Mouse (Mus musculus) splenic B cell, adult 2 months (primary cell): ENCODE results near the gene Neurl4.
A peak's percentile ranks its signal among the peaks of the same experiment; 100 is the strongest.
"Not testable (repeated sequence)": the region's sequence is repeated elsewhere in the genome, so short reads cannot be mapped to it uniquely, and the experiment has no call there.

ENCODE experiments used
- DNase-seq: peaks from one replicate; pipeline ENCODE4 v3.0.0-alpha.2; 2011; ENCODE audit warnings: low read depth, low spot score
- H3K27me3 ChIP-seq: 2 replicates; pipeline ENCODE4 v1.6.1; 2012; ENCODE audit warnings: mild to moderate bottlenecking, low read length, moderate library complexity, mixed read lengths; ENCODE audit not compliant: control insufficient read depth, poor library complexity, insufficient read depth, severe bottlenecking
- H3K36me3 ChIP-seq: 2 replicates; pipeline ENCODE4 v1.6.1; 2012; ENCODE audit warnings: mild to moderate bottlenecking, low read length, moderate library complexity, mixed read lengths; ENCODE audit not compliant: control insufficient read depth, poor library complexity, insufficient read depth, severe bottlenecking

Gene Neurl4

GRCm38 (mm10) chr11:69939731-69940130 lies 38.9 kb downstream of the Neurl4 start:
- DNase-seq, result no peak
- Histone ChIP-seq H3K27me3 (peaks cover 3% of the 10 kb centered on the region), H3K36me3 (no peaks in the 10 kb centered on the region)

- Histone ChIP-seq H3K27me3 (peaks cover 3% of the 10 kb centered on the region), H3K36me3 (no peaks in the 10 kb centered on the region)
- DNase-seq, result no peak
These were observed 40.1 kb downstream of the Neurl4 start for GRCm38 (mm10) chr11:69940962-69941361.

DNA sequence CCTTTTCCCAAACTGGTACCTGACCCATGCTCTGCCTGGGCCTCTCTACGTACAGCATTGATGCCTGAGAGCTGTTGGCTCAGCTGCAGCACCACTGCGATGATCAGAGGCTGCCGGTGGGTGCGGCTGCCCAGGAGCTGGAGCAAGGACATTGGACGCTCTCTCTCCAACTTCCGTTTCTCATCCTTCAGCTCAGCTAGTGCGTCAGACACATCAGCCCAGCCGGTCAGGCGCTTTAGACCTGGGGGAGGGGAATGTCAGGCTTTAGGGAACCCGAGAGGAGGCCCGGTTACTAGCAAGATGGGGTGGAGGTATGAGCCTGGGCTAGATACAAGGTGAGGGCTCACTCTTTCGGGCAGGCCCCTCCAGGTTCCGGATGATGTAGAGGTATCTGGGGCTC lies 44.3 kb downstream of the Neurl4 start:
- DNase-seq, result no peak

GRCm38 (mm10) chr11:69945997-69946891 lies 45.4 kb downstream of the Neurl4 start:
- Histone ChIP-seq H3K36me3 (no peaks in the 10 kb centered on the region), H3K27me3 (no peaks in the 10 kb centered on the region)
- no peak for DNase-seq

More for the DNA sequence above, 44.3 kb downstream of the Neurl4 start:
- Histone ChIP-seq H3K27me3 (no peaks in the 10 kb centered on the region), H3K36me3 (no peaks in the 10 kb centered on the region)

GRCm38 (mm10) chr11:69947337-69948065 lies 46.6 kb downstream of the Neurl4 start:
- no peak for DNase-seq
- Histone ChIP-seq H3K27me3 (no peaks in the 10 kb centered on the region), H3K36me3 (no peaks in the 10 kb centered on the region)

GRCm38 (mm10) chr11:69948066-69948762 lies 47.3 kb downstream of the Neurl4 start, which contains the start of gene Slc2a4:
Slc2a4 (minus strand) TSS chr11:69948188.
- H3K36me3 ChIP-seq, result no peaks in the 10 kb centered on the region
- peak; percentile 85 for DNase-seq
- no peaks in the 10 kb centered on the region for H3K27me3 ChIP-seq

GRCm38 (mm10) chr11:69948763-69949150 lies 47.9 kb downstream of the Neurl4 start:
- H3K36me3 ChIP-seq, result no peaks in the 10 kb centered on the region
- H3K27me3 ChIP-seq, result no peaks in the 10 kb centered on the region
- DNase-seq, result peak; percentile 92

GRCm38 (mm10) chr11:69950807-69951459 lies 50.1 kb downstream of the Neurl4 start:
- H3K27me3 ChIP-seq, result no peaks in the 10 kb centered on the region
- DNase-seq, result peak; percentile 59
- H3K36me3 ChIP-seq, result no peaks in the 10 kb centered on the region

DNA sequence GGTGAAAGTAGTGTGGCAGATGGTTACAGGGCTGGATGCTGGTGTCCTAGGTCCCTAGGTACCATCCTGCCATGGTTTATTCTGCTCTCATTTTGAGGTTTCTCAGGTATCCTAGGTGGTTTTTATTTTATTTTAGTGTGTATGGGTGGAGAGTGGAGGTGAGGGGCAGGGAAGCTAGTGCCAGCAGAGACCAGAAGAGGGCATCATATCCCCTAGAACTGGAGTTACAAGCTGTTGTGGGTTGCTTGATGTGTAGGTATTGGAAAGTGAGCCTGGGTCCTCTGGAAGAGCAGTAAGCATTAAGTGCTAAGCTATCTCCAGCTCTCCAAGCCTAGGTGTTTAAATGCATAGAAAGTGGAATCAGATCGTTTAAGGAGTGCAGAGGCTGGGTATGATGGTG lies 51.4 kb downstream of the Neurl4 start:
- Histone ChIP-seq H3K36me3 (no peaks in the 10 kb centered on the region), H3K27me3 (no peaks in the 10 kb centered on the region)
- DNase-seq, result peak; percentile 47

- Histone ChIP-seq H3K27me3 (no peaks in the 10 kb centered on the region), H3K36me3 (no peaks in the 10 kb centered on the region)
- DNase-seq, result no peak
These were observed 52.5 kb downstream of the Neurl4 start for GRCm38 (mm10) chr11:69953267-69953915.

- H3K27me3 ChIP-seq, DNase-seq, H3K36me3 ChIP-seq: not testable (repeated sequence)
These were observed 54.7 kb downstream of the Neurl4 start for GRCm38 (mm10) chr11:69955618-69956017.

DNA sequence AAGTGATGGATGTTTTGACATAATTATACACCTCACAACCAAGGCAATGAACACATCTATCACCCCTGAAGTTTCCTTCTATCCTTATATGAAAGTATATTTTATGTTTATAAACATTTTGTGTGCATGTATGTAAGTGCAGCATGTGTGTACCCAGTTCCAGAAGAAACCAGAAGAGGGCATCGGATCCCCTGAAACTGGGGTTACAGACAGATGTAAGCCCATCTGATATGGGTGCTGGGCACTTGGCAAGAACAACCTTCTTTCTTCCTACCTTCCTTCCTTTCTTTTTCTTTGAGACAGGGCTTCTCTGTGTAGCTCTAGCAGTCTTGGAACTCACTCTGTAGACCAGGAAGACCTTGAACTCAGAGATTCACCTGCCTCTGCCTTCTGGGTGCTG lies 55.3 kb downstream of the Neurl4 start:
- peak; percentile 48 for DNase-seq
- no peaks in the 10 kb centered on the region for H3K36me3 ChIP-seq

DNA sequence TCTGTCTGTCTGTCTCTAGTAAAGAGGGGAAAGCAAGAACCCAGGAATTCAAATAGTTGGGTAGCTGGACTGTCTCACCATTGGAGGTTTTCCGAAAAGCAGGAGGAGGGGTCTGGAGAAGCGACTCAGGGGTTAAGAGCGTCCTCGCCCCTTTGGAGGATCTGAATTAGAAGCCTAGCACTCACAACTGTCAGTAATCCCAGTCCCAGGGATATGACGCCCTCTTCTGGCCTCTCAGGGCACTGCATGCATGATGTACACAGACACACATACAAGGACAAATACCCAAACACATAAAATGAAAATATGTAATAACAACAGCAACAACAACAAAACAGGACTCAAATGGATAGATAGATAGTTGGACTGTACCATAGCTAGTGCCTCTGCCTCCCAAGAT lies 59.7 kb downstream of the Neurl4 start:
- Histone ChIP-seq H3K36me3 (no peaks in the 10 kb centered on the region), H3K27me3 (no peaks in the 10 kb centered on the region; the same call in 1 of the 2 replicates)
- DNase-seq, result peak; percentile 39

More for the DNA sequence above, 55.3 kb downstream of the Neurl4 start:
- H3K27me3 ChIP-seq, result no peaks in the 10 kb centered on the region

DNA sequence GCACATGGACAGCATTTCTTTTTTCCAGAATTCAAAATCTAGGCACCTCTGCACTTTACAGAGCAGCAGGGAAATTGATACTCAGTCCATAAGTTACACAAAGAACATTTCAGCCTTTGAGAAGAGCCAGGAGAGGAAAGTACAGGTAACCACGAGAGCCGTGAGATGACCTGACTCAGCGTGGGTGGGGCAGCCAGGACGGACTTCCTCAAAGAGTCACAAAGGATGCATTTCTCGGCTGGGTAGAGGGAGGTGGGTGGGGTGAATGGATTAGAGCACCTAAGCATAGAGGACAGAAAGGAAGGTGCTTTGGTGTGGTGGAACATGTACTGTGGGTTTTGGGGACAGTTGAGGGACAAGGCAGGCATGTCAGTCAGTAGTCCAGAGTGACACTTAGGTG lies 61.0 kb downstream of the Neurl4 start:
- Histone ChIP-seq H3K27me3 (no peaks in the 10 kb centered on the region; the same call in 1 of the 2 replicates), H3K36me3 (no peaks in the 10 kb centered on the region)
- peak; percentile 37 for DNase-seq
